Mouse (Mus musculus): ENCODE results near the gene Tfdp2.

- TF ChIP-seq POLR2A (IDR thresholded peaks at IDR 0.05; ENCODE audit: extremely low read depth, insufficient read depth, low read length) (no peak), CTCF (IDR thresholded peaks at IDR 0.05; ENCODE audit: extremely low read depth, insufficient read depth, low read length) (no peak)
Observed at GRCm38 (mm10) chr9:96371075-96371474, 175.0 kb downstream of the Tfdp2 start.
